Comparison of ENCODE assay signal across 9 mouse cellular contexts in genomic region chr7:92147499-92147898, GRCm38 (mm10).
"Had no signal": no experiment of that assay in that cellular context is flagged by ENCODE, and none has a peak within 500 bp of the region (broad histone marks: within the 10 kb centered on the region; RNA-seq: fewer than 3 reads in every experiment).

No protein-coding gene starts in this region.

- H3K27ac ChIP-seq: left cerebral cortex, adult 2 months; limb, embryonic 13.5 days; liver, embryonic 14.5 days; neural tube, embryonic 12.5 days; stomach, postnatal 0 days had no signal

- H3K27me3 ChIP-seq: limb, embryonic 13.5 days; neural tube, embryonic 12.5 days had no signal

- H3K4me1 ChIP-seq: limb, embryonic 13.5 days; neural tube, embryonic 12.5 days had no signal

- ATAC-seq: intestine, embryonic 16.5 days had no signal

- H3K4me3 ChIP-seq: left cerebral cortex, adult 2 months; limb, embryonic 13.5 days; neural tube, embryonic 12.5 days had no signal

- H3K9ac ChIP-seq: limb, embryonic 13.5 days; liver, embryonic 14.5 days; neural tube, embryonic 12.5 days had no signal

- H3K4me2 ChIP-seq: limb, embryonic 13.5 days; neural tube, embryonic 12.5 days had no signal

- H3K9me3 ChIP-seq: limb, embryonic 13.5 days; neural tube, embryonic 12.5 days had no signal

- H3K36me3 ChIP-seq: limb, embryonic 13.5 days; neural tube, embryonic 12.5 days had no signal

- DNase-seq: kidney, adult 2 months; kidney, postnatal 25 days; lung, adult 18-20 months had no signal
